Mouse (Mus musculus) v-Abl transformed pro-B cells (cell line): ENCODE measurements at regions not wholly inside any gene's neighbourhood (a gene's known extent, or its start where the extent isn't known, plus 50 kb on each side); places are given as distances from the start of the nearest gene placed in this dataset.

ENCODE experiments used
- in situ Hi-C, 2 experiments: fragments of 400-800 bp; cut with MboI; formaldehyde crosslinking; loops; one replicate each; pipeline ENCODE4 v1.15.1; 2025; ENCODE audit not compliant: unreplicated experiment in 2 of 2

DNA sequence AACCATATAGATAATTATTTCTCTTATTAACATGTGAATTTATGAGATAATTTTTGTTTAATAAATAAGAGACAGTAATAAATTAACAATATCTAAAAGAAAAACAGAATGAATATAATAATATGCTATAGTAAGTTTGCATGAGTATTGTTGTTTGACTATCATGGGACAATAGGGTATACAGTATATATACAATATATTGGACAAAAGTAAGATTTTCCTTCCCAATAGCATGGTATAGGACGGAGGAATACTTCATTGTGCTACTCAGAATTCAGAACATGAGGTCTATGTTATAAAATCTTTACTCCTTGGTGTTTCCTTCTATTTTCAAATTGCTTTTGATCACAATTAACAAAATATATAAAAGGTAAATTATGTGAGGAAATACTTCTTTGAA, 771.0 kb upstream of the Pcdh20 start:
- in situ Hi-C loops, result no loop called here

GRCm38 (mm10) chr14:89236501-89236900, 765.3 kb upstream of the Pcdh20 start:
- in situ Hi-C loops, result no loop called here

DNA sequence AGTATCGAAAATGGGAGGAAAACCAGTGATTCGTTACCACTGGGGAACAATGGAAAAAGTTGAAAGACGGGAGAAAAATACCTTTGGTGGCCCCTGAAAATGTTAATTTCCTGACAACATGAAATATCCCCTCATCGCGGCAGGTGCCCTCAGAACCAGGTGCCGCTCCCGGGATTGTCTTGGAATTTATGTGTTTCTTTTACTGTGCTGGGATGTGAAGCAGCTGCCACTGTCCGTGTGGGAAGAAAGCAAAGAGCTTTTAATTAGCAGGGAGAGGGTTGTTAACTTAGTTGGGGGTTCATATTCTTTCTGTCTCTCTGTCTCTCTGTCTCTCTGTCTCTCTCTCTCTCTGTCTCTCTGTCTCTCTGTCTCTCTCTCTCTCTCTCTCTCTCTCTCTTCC, 759.3 kb upstream of the Pcdh20 start:
- in situ Hi-C loops, result no loop called here

- in situ Hi-C loops, result no loop called here
These were observed 746.2 kb upstream of the Pcdh20 start for GRCm38 (mm10) chr14:89217390-89217789.

GRCm38 (mm10) chr14:89181386-89181979, 710.3 kb upstream of the Pcdh20 start:
- in situ Hi-C loops, result no loop called here

DNA sequence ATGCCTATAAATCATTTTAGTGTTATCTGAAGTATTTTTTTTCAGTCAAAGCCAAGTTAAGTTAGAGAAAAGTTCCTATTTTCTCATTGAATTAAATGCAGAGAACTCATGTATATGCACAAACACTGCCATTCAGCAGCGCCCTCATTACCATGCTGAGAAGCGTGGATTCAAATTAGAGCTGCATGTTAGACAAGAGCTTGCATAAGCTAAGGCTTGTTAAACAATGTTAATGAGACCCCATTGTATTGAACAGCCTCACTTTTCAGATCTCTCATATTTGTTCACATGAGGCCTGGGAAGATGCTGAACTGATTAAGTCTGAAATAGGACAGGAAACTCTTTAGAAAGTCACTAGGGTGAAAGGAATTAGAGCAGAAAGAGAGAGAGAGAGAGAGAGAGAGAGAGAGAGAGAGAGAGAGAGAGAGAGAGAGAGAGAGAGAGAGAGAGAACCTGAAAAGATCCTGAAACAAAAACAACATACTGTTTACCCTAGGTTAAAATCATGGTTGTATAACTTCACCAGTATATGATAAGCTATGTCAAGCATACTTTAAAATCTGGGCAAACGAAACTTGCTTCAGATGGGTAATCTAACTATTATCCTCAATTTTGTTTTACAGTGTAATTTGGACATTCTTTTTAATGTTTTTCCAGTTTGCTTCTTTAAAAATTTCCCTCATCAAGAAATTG, 671.9 kb upstream of the Pcdh20 start:
- in situ Hi-C loops, result no loop called here

GRCm38 (mm10) chr14:89099296-89099695, 628.1 kb upstream of the Pcdh20 start:
- in situ Hi-C loops, result no loop called here

- in situ Hi-C loops, result no loop called here
These were observed 618.5 kb upstream of the Pcdh20 start for GRCm38 (mm10) chr14:89089661-89090060.

- in situ Hi-C loops, result no loop called here
These were observed 604.8 kb upstream of the Pcdh20 start for GRCm38 (mm10) chr14:89076014-89076413.

DNA sequence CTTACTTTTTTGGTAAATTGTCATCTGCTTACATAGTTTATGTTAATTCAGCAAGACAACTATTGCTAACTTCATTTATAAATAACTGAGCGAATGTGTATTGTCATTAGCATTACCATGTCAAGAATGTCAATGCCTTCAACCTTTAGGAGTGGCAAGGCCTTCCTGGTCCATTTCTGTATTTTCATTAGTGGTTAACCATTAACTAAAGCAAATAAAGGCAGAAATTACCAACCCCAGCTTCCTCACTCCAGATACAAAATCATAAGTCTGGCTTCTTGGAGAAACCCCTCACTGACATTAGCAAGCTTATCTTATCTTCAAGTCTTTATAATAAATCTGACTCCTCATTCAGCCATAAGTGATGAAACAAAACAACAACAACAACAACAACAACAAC, 592.8 kb upstream of the Pcdh20 start:
- in situ Hi-C loops, result no loop called here

GRCm38 (mm10) chr14:89062583-89063436, 591.6 kb upstream of the Pcdh20 start:
- in situ Hi-C loops, result no loop called here

DNA sequence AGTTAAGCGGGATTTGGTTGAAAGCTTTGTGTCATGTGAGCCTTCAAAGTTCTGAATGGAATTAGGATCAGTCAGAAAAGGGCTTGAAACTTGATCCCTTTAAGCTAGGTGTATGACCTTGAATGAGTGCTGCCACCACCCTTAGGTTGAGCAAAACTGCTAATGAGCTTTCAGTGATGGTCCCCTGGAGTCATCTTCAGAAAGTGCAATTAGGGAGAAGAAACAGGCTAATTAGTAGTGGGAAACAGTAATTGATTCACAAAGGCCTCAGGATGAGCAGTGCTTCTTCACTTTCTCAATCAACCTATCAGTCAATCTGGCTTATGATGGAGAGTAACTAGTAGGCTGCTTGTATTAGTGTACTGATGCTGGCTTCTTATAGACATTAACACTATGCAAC, 590.1 kb upstream of the Pcdh20 start:
- in situ Hi-C loops, result no loop called here

DNA sequence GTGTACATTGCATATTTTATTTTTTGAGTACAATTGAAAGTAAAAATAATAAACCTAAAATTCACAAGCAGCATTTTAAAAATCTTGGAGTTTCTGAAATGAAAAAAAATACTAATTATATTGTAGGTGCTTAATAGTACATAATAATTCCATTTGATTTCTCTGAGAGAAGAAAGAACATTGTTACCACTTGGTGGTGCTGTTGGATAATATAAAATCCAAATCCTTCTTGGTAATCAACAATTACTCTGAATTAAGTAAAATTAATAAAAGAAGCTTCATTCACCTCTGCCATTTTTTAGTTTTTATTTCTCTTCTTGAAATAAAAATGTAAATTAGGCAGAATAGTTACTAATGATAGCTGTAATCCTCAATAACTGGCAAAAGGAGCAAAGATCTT, 563.2 kb upstream of the Pcdh20 start:
- in situ Hi-C loops, result no loop called here

GRCm38 (mm10) chr14:89011440-89011839, 540.2 kb upstream of the Pcdh20 start:
- in situ Hi-C loops, result no loop called here

GRCm38 (mm10) chr14:89009648-89010047, 538.5 kb upstream of the Pcdh20 start:
- in situ Hi-C loops, result no loop called here

GRCm38 (mm10) chr14:88981895-88982294, 510.7 kb upstream of the Pcdh20 start:
- in situ Hi-C loops, result loop anchor here (5.0 to 25.0 kb wide), 4 partner anchors 597 to 1515 kb away; no protein-coding TSS in a partner anchor

DNA sequence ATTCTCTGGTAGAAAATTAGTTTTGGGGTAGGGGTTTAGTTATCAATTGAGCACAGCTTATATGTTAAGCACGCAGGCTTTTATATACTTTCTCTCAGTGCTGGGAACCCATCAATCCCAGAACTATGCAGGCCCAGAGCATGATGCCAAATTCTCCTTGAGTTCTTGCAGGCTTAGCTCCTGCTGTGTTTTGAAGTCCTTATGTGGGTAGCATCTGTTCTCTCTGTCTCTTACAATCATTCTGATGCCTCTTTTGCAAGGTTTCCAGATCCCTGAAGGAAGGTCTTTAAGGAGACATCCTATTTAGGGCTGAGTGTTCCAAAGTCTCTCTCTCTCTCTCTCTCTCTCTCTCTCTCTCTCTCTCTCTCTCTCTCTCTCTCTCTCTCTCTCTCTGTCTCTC, 504.8 kb upstream of the Pcdh20 start:
- in situ Hi-C loops, result loop anchor here in 1 of 2 experiments (25.0 kb wide), 1 partner anchor 1414 kb away; no protein-coding TSS in a partner anchor

DNA sequence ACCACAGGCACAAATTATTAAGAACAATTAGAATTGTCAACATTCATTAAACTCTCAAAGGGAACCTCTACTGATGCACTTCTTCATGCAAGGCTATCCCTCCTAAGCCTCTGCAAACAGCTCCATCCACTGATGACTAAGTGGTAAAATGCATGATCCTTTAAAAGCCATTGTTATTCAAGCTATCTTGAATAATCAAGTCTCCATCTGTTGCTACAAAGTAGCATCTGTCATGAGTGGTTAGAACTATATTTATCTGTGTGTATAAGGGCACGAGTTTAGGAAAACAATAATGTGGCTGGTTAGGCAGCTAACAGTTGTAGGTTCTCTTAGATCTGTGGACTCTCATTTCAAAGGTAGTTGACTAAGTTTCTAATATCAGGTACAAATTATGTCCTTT, 463.4 kb upstream of the Pcdh20 start:
- in situ Hi-C loops, result no loop called here
